Mouse (Mus musculus) adrenal gland, postnatal 14 days (tissue): ENCODE results near the gene Taok1. TPM values are rescaled to one million over a fixed set of nuclear protein-coding genes. Genes with fewer than 3 reads are reported as not detected.

Experiments
- DNase-seq: peaks from one replicate; pipeline ENCODE4 v3.0.0; 2021; ENCODE audit warnings: mixed read lengths
- total RNA-seq: library from RNA; stranded (reverse); gene quantifications from 2 replicates; pipeline ENCODE4 v1.2.3, GENCODE M21; 2021

Gene Taok1
- total RNA-seq, 1 experiment from 2014 or later: 53.6 TPM

DNA sequence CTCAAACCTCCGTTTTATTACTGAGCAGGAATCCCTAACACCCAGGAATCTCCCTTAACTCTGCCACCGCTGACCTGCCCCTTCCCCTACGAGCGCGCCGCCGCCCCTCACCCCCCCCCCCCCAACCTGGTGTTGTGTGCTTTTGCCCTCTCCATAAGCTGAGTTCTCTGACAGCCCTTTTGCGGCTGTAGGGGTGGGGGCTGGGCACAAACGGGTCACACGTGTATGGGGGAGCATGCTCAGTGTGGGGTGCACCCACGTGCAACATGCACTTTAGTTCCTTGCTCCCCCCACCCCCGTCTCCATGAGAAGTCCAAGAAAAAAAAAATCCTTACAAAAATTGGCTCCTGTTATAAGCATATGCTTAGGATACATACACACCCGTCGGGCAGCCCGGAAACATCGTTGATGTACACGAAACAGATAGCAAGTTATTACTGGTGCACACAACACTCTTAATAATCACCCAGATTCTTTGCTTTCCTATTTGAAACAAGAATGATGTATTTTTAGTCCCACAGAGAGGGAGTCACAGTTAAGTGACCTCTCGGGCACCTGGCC is 115.2 kb downstream of the Taok1 start:
- no peak for DNase-seq

GRCm38 (mm10) chr11:77491502-77492291 is 115.9 kb downstream of the Taok1 start:
- peak; percentile 71 for DNase-seq

DNA sequence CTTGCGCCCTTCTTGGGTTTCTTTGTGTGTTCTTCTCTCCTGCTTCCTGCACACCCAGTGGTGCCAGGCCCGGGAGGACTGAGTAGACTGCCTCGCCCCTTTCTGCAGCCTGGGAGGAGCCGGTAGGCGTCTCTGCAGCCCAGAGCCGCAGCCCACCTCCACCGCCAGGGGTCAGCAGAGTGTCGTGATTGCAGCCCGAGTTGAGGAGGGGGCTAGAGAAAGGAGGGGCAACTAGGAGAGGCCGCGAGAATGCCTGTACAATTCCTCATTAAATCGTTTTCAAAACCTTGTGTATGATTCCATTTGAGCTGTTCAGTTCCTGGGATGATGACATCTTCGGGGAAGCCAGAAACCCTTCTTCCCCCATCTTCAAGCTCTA is 116.5 kb downstream of the Taok1 start:
- DNase-seq: peak; percentile 95

- DNase-seq: no peak
Observed at GRCm38 (mm10) chr11:77490451-77490850, 117.2 kb downstream of the Taok1 start.

GRCm38 (mm10) chr11:77489591-77490235 is 117.9 kb downstream of the Taok1 start, which contains the start of gene Ankrd13b:
TSS of gene Ankrd13b (minus strand) at chr11:77489678.
- peak; percentile 83 for DNase-seq

- peak; percentile 9 for DNase-seq
Observed at GRCm38 (mm10) chr11:77488771-77489581, 118.6 kb downstream of the Taok1 start.

DNA sequence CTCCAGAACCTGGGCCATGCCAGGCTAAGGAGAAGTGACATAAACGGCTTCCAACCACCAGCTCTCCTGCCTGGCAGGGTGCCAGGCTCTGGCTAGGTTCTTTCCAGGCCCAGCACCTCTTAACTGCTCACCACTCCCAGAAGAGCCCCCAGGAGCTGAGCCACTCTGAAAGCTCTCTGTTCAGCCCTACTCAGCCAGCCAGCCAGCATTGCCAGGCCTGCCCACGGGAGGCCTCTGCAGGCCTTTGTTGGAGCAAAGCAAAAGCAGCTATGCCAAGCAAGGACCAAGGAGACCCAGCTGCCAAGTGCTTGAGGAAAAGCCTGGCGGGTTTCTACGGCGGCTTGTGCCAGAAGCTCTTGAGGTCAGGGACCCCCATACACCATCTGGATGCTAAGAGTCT is 120.8 kb downstream of the Taok1 start:
- peak; percentile 42 for DNase-seq

GRCm38 (mm10) chr11:77485229-77485628 is 122.4 kb downstream of the Taok1 start:
- no peak for DNase-seq

- DNase-seq: no peak
Observed at GRCm38 (mm10) chr11:77483510-77484255, 123.9 kb downstream of the Taok1 start.

- no peak for DNase-seq
Observed at GRCm38 (mm10) chr11:77483043-77483442, 124.6 kb downstream of the Taok1 start.

Other genes with a start within 250 kb of the Taok1 start
- gene Coro6, start 145.4 kb downstream of the Taok1 start, total RNA-seq: 3.6 and 7.8 TPM in 2 replicates
- gene Ankrd13b, start 118.1 kb downstream of the Taok1 start, total RNA-seq: 8.2 and 10.4 TPM in 2 replicates
- 49.5 and 53.0 TPM in 2 replicates for gene Git1, start 114.3 kb downstream of the Taok1 start, total RNA-seq
- 24.3 and 26.9 TPM in 2 replicates for gene Abhd15, start 92.7 kb downstream of the Taok1 start, total RNA-seq
- gene Trp53i13, start 91.8 kb downstream of the Taok1 start, total RNA-seq: 9.6 and 12.5 TPM in 2 replicates
- gene Gm10392, start 88.6 kb downstream of the Taok1 start, total RNA-seq: not detected in 2 replicates
- gene Nufip2, start 78.3 kb upstream of the Taok1 start, total RNA-seq: 77.1 and 82.5 TPM in 2 replicates
- gene Cryba1, start 117.5 kb upstream of the Taok1 start, total RNA-seq: not detected in 2 replicates
- gene Myo18a, start 155.4 kb upstream of the Taok1 start, total RNA-seq: 57.6 and 62.5 TPM in 2 replicates
- gene Gm10277, start 179.9 kb upstream of the Taok1 start, total RNA-seq: not detected in 2 replicates